Mouse (Mus musculus) heart, adult 9 months (tissue): ENCODE measurements around the gene Cntn2.

Source experiments
- DNase-seq, 2 experiments: peaks; one replicate each; pipeline ENCODE4 v3.0.0; 2022; ENCODE audit warnings: low spot score in 2 of 2

Gene Cntn2

DNA sequence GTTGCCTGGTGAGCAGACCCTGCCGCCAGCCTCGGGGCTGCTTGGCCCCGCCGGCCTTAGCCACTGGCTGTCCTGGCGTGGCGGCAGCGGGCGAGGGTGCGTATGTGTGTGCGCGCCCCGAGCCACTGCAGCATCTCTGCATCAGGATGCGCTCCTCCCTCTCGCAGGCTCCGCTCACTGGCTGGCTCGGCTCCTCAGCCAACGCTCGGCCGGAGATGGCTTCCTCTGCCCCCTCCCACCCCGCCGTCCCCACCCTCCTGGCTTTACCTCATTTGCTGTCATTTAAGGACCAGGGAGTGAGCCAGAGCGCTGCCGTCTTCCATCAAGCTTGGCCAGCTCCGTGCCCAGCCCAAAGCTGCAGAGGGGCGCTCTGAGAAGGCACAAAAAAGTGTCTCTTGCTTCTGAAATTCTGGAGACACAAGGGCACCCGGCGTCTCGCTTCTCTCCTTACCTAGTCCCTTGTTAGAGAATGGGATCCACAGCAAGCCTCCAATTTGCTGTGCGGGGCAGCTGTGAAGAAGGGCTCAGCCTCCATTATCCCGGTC lies at the start of gene Cntn2:
Gene Cntn2 (minus strand): TSS at position 495 of the 545 bp plus-strand sequence.
- DNase-seq = no peak

DNA sequence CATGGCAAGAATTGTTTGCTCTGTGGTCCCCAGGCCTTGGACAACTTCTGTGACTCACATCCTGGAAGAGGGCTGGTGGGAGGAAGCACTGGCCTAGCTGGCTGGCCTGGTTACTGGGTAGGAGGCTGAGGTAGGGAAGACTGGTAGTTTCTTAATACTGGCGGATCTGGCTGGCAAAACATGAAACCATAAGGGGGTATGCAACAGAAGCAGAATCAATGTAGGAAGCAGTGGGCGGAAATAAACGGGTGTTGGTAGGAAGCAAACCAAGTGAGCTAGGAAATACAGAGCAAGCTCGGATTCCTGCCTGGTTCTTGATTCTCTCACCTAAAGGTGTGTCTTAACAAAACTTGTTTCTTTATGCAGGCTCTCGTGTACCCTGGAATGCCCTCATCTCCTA lies 49.1 kb upstream of the Cntn2 start:
- DNase-seq = no peak

DNA sequence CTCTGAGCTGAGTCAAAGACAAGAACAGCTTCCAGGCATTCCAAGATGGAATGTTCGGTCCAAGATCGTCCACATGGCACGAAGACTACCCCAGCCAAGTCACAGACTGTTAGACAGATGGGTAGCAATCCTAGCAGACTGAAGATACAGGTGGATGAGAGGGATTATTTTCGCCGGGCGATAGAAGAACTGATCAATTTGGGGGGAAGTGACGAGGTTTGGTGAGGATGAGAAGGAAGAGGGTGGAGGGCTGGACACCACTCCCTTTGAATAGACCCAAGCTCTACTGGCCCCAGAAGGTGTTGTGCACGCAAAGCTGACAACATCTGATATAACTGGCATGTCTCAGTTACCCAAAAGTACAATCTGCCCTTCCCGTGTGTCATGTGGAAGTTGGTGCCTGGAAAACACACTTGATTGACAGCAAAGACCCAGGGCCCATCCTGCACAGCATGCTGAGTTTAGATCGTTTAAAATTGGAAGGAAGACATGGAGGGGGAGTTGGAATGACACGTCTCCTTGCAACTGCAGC lies 48.4 kb upstream of the Cntn2 start:
- no peak for DNase-seq

DNA sequence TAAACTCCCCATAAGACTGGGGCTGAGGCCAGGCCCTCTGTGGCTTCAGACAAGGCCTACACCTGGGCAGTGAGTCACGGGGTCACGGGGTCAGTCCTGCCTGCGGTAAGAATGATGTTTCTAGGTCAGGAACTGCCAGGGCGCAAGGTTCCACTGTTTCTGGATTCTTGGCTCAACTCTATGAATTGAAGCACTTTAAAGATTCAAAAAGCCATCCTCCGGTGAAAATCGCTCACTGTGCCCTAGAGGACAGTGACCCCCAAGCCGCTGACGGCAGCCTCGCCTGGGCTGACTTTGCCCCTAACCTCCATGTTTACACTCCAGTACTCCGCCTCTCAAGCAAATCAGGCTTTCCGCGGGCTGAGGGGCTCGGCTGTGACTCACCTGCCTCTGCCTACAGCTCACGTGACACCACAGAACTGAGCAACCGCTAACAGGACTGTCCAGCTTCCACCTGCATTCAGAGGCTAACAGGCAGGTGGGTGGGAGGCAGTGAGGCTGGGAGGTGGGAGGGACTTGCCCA lies 43.7 kb upstream of the Cntn2 start:
- no peak for DNase-seq

DNA sequence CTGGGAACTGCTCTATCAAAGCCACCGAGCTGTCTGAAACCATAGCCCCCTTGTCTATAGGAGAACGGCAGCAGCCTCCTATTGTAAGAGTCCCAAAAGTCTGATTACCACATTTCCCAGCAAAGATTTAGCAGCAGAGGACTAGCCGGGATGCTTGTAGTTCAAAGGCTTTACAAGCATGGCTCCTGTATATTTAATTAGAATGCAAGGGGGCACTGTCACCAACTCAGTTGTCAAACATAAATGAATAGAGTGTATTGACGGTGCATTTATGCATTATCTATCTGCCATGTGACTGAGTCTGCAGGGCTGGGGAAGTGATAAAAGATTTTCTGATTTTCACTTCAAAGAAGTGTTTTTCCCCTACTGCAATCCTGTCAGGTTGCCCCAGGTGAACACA lies 42.3 kb upstream of the Cntn2 start:
- DNase-seq = no peak

DNA sequence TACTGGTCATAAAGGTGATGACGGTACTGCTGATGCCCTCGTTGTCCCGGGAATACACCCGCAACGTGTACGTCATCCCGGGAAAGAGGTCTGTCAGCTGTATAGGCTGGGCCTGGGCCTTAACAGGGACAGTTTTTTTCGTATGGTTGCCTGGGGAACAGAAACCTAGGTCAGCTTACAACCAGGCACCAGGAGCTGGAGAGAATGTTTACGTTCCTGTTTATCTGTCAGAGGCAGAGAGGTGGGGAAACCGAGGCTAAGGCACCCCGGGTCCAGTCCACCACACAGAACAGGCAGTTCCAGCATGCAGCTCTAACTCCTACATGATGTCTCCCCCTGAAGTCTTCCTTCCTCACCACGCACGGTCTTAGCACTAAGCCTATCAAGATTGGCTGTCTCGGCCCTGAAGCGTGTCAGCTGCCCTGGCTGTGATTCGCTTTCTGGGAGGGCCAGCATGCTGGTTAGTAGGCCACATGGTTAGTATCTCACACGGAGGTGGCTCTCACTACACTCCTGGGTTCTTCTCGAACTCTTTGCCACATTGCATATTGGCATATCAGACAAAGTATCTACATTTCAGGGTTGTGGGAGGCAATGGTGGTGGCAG lies 40.0 kb upstream of the Cntn2 start:
- no peak for DNase-seq

DNA sequence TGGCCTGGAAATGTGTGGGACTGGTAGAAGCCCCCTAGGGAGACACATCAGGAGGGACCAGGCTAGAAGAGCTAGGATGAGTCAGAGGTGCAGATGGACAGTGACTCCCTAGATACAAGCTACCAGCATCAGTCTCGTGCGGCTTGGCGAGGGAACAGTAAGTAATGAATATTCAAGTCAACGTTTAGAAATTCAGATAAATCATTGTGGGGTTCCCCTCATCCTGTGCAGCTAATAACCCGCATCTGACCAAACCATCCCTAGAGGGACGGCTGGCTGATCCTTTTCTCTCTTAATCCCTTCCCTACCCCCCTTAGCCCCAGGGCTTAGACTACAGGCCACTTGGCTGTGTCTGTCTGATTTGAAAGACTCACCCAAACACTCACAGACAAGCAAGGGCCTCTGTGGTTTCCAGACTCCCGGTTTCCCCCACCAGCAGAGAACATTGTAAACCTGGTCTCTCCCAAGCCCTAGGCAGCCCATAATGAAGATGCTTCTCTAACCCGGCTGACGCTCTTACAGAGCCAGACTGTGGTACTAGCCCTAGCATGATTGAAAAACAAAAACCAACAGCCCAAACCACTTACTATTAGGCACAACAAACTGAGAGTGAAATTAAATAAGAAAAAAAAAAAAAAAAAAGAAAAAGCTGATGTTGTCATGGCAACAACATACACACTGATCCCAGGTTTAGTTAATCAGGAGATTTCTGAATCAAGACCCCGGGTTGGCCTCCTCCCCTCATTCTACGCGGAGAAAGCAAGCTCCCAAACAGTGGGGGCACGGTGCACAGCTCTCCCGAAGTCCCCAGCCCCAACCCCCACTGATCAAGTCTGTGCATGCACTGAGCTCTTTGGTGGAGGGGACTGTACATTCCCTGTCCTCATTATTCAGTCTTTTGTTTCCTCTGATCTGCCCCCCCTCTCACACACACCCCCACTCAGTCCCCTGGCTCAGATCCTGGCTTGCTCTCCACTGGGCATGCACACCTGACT lies 39.1 kb upstream of the Cntn2 start:
- no peak for DNase-seq

DNA sequence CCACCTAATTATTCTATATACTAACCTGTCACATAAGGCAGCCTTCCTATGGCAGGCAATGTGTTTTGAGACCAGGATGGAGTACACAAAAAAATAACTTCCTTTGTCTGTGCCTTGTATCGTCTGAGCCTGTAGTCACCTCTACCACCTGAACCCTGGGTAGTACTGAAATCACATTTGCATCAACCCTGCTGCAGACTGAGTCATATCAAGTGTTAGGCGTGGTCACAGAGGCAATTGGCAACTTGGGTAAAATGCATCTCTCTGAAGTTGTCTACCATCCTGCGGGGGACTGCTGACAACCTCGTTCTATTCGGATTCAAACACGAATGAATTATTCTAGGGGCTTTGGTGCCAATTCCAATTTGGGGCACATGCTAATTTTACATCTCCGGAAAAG lies 37.0 kb upstream of the Cntn2 start:
- no peak for DNase-seq

DNA sequence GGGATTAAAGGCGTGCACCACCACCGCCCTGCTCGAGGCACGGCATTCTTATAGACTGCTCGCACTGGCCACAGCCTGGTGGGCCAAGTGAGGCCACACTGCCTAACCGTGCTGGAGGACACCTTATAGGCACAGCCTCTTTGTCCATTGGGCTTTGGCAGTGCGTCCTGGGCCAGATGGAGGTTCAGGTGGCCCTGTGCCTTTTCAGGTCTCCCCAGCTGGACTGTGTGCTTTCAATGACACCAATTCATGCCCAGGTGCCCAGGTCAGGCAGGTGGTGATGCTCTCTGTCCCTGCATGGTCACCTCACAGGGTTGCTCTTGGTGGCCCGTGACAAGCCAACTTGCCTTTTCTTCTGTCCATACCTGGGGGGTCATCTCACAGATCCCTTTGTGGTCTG lies 33.8 kb upstream of the Cntn2 start:
- no peak for DNase-seq

DNA sequence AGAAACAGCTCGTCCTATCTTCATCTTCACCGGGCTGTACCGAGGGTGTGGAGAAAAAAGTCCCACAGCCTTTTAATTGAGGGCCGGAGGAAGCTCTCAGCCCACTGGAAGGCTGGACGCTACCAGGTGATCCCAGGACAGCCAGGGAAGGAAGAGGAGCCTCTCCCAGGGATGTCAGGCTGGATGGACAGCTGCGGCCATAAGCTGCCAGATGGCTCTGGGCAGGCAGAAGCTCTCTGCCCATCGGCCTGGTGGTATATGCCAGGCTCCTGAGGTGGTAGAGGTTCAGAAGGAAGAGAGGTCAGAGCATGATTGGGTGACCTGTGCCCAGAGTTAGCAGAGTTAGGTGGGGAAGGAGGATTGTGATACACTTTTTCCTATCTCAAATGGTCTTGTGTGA lies 29.8 kb upstream of the Cntn2 start:
- DNase-seq = no peak

DNA sequence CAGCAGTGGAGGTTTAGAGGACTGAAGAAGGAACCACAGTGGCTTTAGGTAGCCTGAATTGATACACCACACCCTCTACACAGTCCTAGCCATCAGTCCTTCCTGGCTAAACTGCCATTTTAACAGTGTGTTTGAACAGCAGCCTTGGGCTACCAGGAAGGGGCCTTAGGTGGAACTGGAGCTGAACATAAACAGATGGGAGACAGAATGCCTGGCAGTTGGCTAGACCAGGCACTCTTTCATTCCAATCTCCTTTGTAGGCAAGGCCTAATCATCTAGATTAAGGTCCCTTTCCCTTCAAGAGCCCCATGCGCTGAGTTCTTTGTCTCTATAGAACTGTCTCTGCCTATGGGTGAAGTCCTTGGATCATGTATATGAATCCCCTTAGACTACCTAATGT lies 28.6 kb upstream of the Cntn2 start:
- DNase-seq = no peak

DNA sequence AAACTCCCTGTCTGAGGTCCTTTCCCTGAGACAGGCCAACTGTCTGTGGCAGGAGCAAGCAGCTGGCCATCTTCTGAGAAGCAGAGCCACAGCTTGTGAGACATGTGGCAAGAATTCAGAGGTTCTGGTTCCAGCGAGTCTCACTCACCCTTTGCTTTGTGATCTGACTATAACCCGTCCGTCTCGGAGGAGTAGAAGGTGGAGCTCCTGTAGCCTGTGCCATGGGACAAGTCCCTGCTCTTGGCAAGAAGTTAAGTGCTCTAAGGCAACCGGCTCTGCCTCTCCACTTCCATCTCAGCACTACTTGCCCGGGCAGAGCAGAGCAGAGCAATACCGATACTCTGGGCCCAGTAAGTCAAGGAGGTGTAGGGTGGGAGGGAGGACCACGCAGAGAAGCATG lies 27.9 kb upstream of the Cntn2 start:
- DNase-seq = no peak

DNA sequence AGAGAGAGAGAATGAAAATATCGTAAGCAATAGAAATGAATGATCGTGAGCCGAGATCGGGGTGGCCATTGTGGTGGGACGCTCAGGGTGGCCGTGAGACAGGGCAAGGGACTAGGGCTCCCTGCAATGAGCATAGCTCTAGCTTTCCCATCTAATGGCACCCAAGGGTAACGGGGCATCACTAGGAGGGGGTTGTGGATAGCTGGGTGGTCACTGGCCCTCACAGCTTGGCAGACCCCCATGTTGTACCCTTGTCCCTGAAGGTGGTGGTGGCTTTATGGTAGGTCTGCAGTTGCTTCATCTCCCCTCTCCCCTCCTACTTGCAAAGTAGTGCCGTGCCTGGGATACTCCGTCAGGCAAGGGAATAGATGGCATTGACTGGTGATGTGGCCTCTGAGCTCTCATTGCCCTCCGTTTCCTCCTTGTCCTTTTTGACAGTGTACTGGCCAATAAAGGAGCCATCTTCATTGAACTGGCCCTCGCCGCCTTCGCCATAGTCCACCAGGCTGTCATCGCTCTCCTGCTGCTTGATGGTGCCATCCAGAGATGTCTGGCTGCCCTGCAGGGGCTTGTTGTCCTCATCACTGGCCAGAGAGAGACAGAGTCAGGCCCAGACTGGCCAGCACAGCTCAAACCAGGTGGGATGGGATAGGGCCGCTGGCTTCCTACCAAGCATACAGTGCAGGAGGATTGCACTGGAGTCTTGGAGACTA lies 27.2 kb upstream of the Cntn2 start:
- DNase-seq = no peak

DNA sequence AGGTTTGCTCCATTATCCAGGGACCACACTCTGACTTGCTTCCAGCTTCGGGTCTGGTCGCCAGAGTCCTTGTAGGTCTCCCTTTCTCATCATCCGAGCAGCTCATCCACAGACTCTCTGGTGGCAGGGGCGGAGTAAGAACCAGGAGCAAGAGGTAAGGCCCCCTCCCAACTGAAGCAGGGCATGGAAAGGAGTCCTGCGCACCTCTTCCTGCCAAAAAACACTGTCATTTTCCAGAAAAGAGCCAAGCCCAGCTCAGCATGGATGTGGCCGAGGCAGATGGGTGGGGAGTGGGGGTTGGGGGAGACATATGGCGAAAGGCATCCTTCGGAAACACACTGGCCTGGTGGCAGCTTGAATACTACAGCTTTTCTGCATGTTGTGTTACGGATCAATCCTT lies 26.5 kb upstream of the Cntn2 start:
- DNase-seq = no peak

DNA sequence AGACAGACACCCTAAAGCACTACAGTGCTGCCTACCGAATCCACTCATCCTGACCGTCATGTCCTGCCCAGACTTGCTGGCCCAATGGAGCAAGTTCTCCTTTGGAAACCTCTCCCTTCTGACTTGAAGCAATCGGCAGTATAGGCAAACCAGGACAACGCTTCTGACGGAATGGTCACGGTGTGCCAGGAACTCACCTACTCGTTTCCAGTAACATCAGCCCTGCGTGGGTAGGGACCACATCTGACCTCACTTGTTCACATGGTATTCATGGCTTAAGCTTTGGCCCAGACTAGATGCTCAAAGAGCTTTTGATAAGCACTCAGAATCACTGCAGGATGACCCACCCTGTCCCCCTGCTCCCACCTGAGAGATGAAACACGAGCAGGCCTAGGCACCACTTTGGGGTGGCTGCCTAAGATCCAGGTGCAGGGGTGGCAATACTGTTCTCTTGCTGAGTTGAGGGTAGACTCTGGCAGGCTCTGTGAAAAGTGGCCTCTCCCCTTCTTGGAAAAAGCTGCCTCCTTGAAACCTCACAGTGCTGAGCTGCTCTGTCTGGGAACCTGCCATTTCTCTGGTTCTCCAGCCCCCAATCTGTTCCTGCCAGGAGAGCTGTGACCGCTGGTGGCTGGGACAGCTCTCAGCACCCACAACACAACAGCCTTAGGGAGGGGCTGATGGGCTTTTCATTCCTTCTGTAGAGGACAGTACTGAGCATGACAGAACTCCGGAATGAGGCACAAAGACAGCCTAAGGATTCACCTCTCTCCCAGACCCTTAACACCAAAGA lies 24.5 kb upstream of the Cntn2 start:
- no peak for DNase-seq

DNA sequence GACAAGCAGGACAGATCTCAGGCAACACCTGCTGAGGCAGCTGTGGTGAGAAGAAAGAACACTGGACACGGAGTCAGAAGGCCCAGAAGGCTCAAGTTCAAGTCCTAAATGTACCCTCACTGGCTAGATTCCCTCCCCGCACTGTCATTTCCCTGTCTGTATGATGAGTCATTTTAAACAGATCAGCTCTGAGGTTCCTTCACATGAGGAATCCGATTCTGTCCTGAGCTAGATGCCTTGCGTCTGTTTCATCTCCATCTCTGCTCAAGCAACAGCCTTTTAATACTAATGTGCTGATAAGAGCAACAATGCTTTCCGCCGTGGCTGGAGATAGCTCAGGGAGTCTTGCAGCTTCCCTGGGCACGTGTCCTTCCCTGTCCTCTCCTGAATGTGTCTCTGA lies 22.7 kb upstream of the Cntn2 start:
- no peak for DNase-seq

DNA sequence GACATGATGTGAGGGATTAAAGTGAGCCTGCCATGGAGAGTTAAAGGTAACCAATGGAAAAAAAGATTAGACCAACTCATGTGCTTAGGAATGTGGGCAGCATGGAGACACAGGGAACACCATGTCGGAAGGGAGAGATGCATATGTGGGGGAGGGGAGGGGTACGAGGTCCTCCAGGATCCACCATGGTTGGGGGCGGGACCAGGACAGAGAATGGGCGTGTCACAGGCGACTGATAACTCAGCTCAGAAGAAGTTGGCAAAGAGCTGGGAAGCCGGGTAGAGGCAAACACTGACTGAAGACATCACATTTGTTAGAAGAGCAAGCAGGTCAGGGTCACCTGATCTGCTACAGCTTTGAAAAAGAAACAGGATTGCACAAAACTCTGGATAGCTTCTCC lies 21.9 kb upstream of the Cntn2 start:
- DNase-seq = no peak

DNA sequence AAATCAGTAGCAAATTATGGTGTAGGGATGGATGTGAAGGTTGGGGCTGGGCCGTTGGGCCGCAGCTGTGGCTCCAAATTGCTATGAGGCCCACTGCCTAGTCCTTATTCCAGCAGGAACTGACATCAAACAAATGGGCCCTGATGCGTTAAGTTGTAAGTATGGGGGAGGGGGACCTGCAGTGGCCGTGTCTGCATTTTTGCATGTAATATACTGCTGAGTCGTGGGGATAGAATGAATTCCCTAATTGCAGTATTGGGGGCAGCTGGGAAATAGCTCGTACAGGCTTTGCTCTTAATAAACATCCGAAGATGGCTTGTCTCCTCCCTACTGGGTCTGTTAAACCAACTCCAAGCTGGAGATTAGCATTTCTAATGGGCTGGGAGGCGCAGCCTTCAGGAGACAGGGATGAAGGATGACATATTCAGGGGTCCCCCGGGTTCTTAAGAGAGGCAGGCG lies 19.3 kb upstream of the Cntn2 start:
- no peak for DNase-seq

DNA sequence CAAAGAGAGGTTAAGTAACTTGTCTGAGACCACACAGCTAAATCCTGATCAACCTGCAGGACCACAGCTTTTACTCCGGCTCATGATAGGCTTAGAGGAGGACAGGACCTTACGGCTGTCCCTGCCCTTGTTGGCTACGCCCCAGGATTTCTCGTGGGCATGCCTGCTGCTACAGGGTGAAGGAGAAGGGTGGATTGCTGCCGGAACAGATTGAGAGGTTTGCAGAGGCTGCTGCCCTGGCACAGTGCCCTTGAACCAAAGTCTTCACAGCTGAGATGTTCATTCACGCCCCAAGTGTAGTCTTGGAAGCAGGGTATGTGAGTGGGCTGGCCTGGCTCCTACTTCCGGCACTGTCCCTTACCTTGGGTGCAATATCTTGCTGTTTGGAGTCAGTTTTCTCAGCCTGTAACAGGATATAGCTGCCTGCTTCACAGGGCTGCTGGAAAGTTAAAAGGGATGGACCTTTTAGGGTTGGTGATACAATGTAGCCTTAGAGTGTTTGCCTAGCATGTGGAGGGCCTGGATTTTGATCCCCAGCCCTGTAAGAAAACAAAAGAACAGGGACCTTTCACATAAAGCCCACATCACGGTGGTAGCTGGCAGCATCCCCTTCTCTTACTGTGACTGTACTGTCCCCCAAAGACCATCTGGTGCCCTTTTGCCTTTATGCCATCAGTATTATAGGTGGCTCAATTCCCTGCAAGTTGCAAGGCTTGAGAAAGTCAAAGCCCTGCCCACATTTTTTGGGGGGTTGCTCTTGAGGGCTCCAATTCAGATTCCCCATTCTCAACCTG lies 18.0 kb upstream of the Cntn2 start:
- no peak for DNase-seq

DNA sequence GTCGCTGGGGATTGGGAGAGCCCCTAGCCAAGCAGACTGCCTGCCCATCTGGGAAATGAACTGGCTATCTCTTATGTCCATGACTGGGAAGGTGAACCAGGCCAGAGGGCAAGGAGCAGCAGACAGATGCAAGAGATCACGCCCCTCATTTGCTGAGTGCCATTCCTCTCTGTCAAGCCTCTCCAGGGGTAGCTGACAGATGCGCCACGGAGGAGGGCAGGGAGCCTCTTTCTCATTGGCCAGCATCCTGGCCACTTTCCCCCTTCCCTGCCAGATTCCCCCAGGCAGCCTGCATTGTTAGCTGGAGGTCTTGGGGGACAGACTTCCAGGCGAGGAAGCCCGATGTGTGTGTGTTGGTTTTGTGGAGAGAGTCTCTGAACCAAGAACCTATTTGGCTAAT lies 16.0 kb upstream of the Cntn2 start:
- DNase-seq = no peak
